Mouse (Mus musculus): Measurements from ENCODE around the gene Gm4922.

Gene Gm4922

DNA sequence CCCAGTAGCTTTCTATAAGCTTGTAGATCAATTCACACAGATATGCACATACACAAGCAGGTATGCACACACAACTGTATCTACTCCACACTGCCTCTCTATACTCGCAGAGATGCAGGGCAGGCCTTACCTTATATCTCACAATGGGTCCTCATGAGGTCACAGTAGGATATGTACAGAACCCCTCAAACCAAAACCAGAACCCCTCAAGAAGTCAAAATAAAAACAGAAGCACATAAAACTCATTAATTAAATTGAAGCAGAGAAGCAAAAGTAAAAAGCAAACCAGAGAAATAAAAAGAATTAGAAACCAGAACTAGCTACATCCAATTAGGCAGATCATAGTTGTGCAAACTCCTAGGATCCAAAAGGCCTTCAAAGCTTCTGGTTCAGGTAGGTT lies at the start of gene Gm4922:
Gm4922 (minus strand) TSS at position 101 of the 400 bp plus-strand sequence.
- DNase-seq (ENCODE audit: low spot score in 2 of 2) = no peak

DNA sequence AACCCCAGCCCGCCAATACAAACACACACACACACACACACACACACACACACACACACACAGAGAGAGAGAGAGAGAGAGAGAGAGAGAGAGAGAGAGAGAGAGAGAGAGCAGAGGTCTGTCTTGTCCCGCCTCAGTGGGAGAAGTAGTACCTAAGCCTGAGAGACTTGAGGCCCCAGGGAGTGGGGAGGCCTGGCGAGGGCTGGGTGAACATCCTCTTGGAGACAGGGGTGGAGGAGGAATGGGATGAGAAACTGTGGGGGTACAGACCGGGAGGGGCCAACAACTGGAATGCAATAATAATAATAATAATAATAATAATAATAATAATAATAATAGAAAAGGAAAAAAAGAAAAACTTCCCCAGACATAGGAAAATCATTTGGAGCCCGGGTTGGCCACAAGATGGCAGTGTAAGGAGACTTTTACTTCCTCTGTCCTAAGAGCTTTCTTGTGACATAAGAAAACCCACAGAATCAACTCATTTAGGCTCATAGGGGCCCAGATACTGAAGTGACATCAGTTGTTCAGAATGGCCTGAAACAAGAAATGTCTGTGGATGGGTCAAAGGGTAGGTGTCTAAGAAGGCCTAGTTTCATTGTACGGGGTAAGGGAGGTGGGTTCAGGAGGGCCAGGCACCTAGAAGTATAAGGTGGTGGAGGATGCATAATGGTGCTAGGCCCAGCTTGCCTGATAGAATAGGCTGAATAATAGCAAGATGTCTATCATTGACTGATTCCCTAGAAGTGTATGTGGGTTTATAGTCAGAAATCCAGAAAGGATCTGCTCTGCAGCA lies 49.3 kb upstream of the Gm4922 start:
- DNase-seq (ENCODE audit: low spot score in 2 of 2) = peak in 1 of 2 experiments; percentile 11

DNA sequence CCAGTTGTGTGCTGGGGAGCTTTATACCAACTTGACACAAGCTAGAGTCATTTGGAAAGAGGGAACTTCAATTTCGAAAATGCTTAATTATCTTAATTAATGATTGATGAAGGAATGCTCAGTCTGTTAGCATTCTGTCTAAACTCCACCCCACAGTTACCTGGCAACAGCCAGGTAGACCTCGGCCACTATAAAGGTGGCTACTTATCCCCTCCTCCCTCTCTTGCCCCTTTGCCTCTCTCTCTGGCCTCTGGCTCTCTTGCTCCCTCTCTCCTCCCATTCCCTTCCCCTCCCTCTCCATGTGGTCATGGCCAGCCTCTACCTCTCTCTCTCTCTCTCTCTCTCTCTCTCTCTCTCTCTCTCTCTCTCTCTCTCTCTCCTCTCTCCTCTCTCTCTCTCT lies 47.8 kb upstream of the Gm4922 start:
- DNase-seq (ENCODE audit: low spot score in 2 of 2) = no peak

DNA sequence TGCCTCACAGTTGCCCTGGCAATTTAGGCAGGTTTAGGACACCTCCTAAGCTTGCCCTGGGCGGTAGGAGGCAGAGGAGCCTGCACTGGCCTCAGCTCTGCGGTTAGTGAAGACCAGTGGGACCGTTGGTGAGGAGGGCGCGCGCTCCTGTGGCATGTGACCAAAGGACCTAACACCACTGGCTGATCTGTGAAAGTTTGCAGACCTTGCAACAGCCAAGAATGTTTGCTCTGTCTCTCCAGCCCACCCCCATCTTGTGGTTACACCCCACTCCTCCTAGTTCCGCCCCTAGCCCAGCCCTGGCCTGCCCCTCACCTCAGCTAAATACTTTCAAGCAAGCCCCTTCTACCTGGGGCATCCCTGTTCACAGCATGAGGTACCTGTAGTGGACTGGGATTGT lies 45.2 kb upstream of the Gm4922 start:
- no peak for DNase-seq (ENCODE audit: low spot score in 2 of 2)

DNA sequence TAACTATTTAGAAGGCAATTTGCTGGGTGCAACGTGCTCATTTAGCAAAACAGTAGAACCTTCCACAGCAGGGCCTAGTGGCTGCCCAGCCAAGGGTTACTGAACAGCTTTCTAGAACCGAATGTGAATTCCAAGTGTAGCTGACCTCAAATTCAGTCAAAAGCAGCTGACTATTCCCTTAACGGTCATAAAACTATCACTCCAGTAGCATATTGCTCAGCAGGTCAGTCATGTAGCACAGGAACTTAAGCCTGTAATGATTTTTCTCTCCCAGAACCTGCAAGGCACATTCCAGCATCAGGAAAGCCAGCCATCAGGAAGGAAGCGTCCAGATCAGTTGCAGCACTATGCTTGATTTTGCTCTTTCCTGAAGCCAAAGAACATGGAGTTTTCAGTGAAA lies 43.8 kb upstream of the Gm4922 start:
- no peak for DNase-seq (ENCODE audit: low spot score in 2 of 2)

DNA sequence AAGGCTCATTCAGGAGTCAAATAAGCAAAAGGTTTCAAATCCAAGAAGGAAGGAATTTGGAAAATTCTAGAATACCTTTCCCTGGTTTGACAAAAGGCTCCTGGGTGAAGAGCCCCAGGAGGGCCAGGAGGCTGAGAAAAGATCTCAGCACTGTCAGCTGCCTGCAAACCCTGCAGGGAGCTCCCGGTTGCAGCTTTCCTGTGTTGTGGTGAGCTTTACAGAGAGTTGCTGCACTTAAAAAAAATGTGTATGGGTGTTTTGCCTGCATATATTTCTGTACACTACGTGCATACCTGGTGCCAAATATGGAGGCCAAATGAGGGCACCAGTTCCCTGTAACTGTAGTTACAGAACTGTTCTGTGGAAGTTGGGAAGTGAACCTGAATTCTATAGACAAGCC lies 41.3 kb upstream of the Gm4922 start:
- no peak for DNase-seq (ENCODE audit: low spot score in 2 of 2)

DNA sequence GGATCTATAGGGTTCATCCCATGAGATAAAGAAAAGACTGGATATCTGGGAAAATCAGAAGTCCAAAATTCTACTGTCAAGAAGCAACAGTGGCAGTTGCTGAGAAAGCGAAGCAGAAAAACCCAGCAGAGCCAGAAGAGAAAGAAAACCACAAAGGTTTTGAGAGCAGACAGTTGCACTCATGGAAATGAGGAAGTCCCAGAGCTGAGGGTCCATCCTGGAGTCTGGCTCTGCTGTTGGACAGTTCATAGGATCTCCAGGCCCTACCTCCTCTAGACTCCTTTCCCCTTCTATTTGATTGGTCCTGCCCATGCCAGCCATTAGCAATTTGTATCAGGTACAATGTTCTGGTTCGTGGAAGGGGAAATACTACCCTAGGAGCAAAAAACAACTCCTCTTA lies 39.5 kb upstream of the Gm4922 start:
- DNase-seq (ENCODE audit: low spot score in 2 of 2) = no peak

DNA sequence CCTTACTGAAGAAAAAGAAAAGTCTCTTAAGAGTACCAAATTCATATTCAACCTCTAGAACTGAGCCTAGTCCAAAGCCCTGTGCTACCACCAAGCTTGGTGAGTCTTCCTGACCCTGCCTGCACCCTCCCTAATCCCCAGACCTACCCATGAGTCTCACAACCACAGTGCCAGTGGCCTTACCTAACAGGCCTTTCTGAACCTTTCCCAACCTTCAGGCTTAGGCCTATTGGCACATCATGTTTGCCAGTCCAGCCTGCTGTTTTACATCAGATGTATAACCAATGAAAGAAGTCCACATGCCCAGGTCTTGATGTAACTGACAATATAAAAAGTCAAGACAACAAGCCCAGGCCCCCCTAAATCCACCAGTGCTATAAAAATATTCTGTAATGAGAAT lies 38.5 kb upstream of the Gm4922 start:
- DNase-seq (ENCODE audit: low spot score in 2 of 2) = no peak

DNA sequence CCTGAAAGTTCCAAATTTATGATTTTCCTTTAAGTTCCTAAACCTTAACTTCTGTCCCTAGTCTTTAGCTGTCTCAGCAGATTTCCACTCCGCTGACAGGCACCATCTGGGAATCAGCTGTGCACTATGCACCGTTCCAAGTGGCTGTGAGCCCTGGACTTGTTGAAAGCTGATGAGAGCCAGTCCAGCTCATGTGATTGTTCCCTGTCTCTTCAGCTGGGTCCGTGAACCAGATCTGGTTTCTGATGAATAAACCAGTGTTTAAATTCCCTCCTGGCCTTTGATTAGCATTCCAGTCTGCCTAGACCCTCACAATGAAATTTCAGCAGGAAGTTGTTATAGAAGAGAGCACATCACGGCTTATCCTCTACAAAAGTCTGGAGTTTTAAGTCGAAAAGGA lies 30.0 kb upstream of the Gm4922 start:
- peak in 1 of 2 experiments; percentile 26 for DNase-seq (ENCODE audit: low spot score in 2 of 2)

DNA sequence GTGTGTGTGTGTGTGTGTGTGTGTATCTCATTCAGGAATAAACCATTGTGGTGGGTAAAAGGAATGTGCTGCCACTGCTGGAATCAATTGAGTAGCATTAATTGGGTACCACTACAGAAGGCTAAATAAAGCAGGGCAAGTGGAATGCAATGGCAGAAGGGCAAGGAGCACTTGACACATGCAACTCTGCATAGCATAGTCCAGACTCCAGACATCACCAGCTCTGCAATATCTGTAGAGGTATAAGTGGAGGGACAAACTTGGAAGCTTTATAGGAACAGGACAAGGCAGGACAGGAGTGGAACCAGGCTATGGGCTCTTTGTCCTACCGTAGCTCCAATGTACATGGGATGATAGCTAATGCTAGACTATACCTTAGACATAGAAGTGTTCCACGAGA lies 25.2 kb upstream of the Gm4922 start:
- DNase-seq (ENCODE audit: low spot score in 2 of 2) = no peak

DNA sequence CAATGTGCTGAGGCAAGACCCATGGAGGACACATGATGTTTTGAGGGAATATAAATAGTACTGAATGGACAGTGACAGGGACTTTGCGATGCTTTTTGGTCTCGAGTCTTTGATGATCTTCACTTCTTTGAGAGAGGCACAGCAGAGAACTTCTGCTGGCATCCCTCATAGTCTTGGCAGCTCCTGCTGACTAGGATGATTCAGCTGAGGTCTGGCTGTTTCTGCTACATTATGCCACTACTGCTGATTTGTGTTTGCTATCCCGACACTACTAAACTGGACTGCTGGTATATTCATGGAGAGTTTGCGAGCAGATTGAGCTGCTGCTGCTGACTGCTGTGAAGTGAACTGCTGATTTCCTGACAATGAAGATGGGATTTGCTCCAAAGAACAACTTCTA lies 3.5 kb upstream of the Gm4922 start:
- DNase-seq (ENCODE audit: low spot score in 2 of 2) = no peak

DNA sequence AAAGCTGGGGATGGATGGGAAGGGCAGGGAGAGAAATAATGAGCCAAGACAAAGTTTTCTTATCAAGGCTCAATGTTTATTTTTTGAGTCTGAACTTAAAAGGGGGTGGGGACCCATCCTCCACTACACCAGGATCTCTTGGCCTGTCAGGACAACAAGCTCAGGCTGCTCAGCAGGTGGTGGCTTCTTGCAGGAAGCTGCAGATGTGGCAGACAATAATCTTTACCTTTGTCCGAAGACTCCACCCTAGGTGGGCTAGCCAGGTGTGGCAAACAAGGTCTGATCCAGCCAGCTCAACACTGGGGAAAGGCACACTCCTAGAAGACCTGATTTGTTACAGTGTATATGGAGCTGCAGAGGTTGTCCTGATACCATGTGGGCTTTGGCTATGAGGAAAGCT lies 2.0 kb upstream of the Gm4922 start:
- DNase-seq (ENCODE audit: low spot score in 2 of 2) = no peak

DNA sequence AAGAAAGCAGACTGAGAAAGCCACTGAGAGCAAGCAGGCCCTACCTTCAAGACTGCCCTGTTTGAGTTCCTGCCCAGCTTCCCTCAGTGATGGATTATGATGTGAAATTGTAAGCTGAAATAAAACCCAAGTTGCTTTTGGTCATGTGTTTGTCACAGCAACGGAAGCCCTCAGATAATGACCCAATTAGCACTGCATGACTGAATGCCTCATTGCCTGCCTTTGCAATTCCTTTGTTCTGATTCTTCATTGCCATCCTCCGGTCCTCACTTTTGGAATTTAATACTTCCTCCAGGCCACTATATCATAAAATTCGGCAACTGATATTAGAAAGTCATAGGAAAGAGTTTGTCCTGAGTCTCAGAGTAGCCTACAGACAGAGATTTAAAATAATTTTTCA lies 9.0 kb downstream of the Gm4922 start:
- DNase-seq (ENCODE audit: low spot score in 2 of 2) = no peak

DNA sequence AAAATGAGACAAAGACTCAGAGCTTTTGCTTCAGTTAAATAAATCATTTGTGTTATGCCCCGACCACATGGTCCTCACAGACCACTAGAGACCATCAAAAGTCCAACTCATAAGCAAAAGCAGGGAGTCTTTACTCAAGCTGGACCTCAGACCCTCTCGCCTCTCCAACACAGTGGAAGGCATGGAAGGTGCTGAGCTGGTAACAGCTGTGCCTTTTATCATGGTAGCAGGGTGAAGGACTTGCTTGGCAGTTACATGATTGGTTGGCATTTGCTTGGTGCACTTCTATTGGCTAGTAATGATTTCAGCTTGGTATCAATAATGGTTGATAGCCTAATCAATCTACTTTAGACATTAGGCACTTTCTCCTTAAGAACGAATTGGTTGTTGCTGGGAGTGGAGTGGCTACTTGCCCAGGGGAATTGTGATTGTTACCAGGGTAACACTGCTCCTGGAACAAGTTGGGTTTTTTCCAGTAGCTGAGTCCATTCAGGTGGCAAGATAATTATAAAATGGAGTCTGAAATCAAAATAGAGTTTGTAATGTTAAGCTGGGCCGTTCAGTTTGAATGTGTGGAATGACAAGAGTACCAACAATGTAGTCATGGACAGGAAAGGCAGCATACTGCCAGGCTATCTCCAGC lies 13.9 kb downstream of the Gm4922 start:
- no peak for DNase-seq (ENCODE audit: low spot score in 2 of 2)

DNA sequence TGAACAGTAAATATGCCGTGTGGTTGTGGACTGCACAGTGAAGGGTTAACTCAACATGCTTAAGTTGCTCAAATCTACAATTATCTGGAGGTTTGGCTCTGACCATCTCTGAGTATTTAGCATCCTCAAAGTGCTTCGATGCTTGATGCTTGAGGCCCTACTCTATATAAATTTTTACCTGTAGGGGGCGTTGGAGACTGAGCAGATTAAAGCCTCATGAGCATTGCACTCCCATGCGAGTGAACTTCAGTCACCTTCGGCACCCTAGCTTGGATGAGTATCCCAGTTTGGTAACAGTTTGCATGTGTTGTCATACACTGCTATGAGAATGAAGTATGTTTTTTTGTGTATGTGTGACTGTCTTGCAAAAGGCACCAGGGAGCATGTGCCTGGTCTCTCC lies 16.7 kb downstream of the Gm4922 start:
- no peak for DNase-seq (ENCODE audit: low spot score in 2 of 2)

DNA sequence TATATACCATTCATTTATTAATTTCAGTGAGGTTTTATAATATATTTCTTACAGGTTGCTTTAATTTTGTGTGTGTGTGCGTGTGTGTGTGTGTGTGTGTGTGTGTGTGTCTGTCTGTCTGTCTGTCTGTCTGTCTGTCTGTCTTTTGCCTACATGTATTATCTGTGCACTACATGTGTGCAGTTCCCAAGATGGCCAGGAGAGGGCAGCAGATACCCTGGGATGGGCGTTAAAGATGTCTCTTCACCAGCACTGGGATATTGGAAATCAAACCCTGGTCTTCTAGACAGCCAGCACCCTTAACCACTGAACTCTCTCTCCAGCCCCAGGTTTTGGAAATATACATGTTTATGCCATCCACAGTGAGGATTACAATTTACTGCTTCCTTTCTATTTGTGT lies 26.4 kb downstream of the Gm4922 start:
- peak; percentile 30 to 65 for DNase-seq (ENCODE audit: low spot score in 2 of 2)

DNA sequence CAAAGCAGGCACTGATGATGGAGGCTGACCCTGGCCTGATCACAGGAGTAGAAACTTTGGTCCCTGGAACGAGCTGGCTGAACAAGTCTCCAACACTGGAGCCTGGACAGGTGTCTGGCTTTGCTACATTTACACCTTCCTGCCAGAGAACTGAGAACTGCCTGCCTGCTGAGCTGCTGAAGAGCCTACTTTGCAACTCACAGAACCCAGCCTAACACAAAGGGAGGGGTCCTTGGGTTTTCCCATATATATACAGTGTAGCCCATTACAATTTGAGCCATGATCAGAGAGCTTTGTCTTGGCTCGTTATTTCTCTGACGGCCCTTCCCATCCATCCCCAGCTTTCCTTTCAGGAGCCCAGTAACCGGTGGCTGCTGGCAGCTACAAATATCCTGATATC lies 36.5 kb downstream of the Gm4922 start:
- DNase-seq (ENCODE audit: low spot score in 2 of 2) = no peak

DNA sequence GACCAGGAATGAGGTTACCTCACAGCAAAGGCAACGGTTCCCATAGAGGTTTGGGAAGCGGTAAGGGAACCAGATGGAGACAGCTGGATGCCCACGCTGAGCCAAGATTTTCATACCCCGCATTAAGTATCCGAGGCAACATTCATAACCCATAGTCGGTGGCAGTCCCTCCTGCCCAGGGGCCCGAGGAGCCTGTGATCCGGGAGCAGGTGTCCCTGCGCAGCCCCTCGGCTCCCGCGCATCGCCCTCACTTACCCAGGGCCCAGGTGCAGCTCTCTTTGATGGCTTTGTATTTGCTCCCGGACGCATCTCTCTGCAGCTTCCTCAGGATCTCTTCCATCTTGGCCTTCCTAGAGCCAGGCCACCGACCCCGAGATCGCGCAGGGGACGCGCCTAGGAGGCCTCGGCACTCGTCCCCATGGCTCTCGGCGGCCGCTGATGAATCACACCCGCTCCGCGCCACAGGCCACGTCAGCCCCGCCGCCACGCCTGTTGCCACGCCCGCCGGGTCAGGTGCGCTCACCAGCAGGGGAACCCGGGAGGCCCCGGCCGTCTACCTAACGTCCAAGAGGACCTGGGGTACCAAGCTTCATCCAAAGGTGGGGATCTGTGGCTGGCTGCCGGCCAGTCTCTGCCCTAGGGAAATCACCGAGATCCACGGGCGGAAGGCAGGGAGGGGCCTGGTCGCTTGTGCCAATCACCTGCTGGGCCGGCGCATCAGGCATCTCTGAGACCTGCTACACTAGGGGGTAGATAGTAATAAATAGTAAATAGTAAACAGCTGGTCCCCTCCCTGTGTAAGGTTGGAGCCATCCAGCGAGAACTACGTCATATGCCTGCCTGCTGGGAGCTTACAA lies 43.1 kb downstream of the Gm4922 start, which contains the start of gene Arfgef3:
Arfgef3 (minus strand) TSS at position 664 of the 857 bp plus-strand sequence.
- DNase-seq (ENCODE audit: low spot score in 2 of 2) = peak; percentile 40 to 71

DNA sequence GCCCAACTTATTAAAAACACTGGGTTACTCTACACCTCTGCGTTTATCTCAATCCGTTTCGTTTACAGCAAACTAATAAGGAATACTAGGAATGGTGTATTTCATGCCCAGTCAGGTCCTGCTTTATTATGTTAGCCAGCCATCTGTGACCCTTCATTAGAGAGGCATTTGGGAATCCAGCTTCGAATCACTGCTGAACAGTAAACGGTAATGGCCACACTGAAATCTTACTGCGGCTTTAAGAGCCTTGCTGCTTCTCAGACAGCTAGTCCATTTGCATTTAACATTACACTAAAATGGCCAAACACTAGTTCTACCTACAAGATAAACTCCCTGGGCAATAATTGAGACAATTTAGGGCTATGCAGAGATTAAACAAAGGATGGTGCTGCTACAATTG lies 44.5 kb downstream of the Gm4922 start:
- DNase-seq (ENCODE audit: low spot score in 2 of 2) = no peak

DNA sequence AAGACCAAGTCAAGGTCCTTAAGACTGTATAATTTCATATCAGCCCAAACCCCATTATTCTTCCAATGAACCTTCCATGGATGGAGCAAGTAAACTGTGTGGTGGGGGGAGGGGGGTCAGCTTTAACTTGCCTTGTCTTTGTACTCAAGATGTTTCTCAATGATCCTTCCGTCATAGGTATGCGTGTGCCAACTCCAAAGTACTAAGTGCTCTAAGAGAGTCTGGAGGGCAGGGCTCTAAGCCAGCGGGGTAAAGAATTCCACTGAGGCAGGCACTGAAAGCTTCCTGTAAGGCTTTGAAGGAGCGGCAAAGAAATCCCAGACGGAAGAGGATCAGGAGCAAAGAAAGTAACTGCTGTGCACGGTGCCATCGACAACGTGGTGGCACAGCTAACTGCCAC lies 45.6 kb downstream of the Gm4922 start:
- DNase-seq (ENCODE audit: low spot score in 2 of 2) = no peak
